Mouse (Mus musculus) MEL-GATA-1-ER (cell line): ENCODE data around the gene Rfx5.
A peak's percentile ranks its signal among the peaks of the same experiment; 100 is the strongest.
"Not testable (repeated sequence)": the region's sequence is repeated elsewhere in the genome, so short reads cannot be mapped to it uniquely, and the experiment has no call there.

ENCODE experiments used
- DNase-seq: peaks from one replicate; pipeline ENCODE4 v3.0.0-alpha.2; 2012; ENCODE audit warnings: low read depth; ENCODE audit errors: extremely low read depth

Gene Rfx5

GRCm38 (mm10) chr3:94953764-94954616 lies at the start of gene Rfx5:
TSS of gene Rfx5 (plus strand) at chr3:94954075.
- DNase-seq, result peak; percentile 100

DNA sequence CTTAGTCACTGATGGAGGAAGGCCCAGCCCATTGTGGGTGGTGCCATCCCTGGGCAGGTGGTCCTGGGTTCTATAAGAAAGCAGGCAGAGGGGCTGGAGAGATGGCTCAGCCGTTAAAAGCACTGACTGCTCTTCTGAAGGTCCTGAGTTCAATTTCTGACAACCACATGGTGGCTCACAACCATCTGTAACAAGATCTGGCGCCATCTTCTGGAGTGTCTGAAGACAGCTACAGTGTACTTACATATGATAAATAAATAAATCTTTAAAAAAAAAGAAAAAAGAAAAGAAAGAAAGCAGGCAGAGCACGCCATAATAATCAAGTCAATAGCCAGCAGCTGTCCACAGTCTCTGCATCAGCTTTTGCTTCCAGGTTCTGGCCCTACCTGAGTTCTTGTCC lies 49.1 kb upstream of the Rfx5 start:
- DNase-seq, result not testable (repeated sequence)

DNA sequence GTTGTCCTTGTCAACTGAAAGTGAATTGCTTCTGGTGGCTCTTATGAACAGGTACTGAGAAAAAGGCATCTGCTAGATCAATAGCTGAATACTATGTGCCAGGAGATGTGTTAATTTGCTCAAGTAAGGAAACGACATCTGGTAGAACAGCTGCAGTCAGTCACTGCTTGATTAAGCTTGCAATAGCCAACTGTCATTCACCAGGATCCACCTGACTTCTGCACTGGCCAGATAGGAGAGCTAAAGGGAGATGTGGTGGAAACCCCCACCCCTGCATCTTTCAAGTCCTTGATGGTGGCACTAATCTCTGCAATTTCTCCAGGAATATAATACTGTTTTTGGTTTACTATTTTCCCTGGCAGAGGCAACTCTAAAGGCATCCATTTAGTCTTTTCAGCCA lies 47.4 kb upstream of the Rfx5 start:
- DNase-seq, result no peak

DNA sequence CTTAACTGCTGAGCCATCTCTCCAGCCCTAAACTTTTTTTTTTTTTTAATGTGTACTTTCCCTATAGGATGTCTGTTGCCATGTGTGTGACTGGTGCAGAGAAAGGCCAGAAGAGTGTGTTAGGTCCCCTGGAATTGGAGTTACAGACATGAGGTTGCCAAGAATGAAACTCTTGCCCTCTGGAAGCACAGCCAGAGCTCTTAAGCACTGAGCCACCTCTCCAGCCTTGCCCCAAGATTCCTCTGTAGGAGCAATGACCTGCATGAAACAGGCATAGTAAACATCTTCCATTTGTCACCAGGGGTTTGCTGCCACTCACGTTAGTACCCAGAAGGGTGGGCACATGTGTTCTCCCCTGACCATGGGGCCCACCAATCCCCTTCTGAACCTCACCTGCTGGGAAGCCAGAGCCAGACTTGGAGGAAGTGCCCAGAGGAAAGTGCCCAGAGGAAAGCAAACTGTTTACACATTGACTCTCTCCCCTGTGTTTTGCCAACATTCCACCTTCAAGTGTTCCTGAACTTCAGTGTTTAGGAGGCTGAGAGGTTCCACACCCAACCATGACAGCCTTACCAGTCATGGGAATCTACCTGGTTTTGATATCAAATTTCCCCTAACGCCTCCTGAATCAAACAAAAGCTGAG lies 42.7 kb upstream of the Rfx5 start:
- DNase-seq, result no peak

DNA sequence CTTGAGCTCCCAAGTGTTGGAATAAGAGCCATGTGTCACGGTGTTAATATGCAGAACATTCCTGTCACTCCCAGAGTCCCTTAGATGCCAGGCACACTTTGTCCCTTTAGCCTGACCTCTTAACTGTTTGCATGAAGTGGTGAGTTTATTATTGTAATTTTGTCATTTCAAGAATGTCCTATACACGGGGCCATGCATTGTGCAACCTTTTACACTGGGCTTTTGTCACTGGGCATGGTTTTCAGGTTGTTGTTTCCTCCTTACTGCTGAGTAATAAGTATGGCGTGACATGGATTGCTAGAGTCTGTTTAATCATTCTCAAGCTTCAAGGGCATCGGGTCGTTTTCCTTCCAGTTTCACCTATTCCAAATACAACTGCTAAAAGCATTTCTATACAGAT lies 40.1 kb upstream of the Rfx5 start:
- no peak for DNase-seq

GRCm38 (mm10) chr3:94915903-94916741 lies 37.8 kb upstream of the Rfx5 start:
- DNase-seq, result no peak

- DNase-seq, result no peak
These were observed 36.0 kb upstream of the Rfx5 start for GRCm38 (mm10) chr3:94917816-94918361.

- DNase-seq, result no peak
These were observed 35.0 kb upstream of the Rfx5 start for GRCm38 (mm10) chr3:94918845-94919244.

- DNase-seq, result no peak
These were observed 32.8 kb upstream of the Rfx5 start for GRCm38 (mm10) chr3:94921104-94921503.

- DNase-seq, result no peak
These were observed 31.5 kb upstream of the Rfx5 start for GRCm38 (mm10) chr3:94922333-94922732.

DNA sequence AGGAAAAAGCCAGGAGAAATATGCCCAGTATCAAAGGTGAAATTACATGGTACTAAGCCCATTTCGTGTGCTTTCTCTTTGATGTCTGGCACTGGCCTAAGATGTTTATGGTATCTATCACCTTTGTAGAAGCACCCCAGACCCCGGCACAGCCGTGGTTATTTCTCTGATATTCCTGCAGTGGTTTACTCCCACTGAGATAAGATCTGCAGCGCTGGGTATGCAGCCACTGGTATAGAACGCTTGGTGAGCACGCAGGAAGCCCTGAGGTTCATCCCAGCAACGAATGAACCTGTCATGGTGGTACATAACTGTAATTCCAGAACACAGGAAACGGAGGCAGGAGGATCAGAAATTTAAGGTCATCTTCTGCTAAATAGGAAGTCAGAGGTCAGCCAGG lies 29.2 kb upstream of the Rfx5 start:
- no peak for DNase-seq

- peak; percentile 96 for DNase-seq
These were observed 27.6 kb upstream of the Rfx5 start for GRCm38 (mm10) chr3:94926301-94926736.

GRCm38 (mm10) chr3:94928979-94929378 lies 24.9 kb upstream of the Rfx5 start:
- not testable (repeated sequence) for DNase-seq

- DNase-seq, result not testable (repeated sequence)
These were observed 23.2 kb upstream of the Rfx5 start for GRCm38 (mm10) chr3:94930386-94931266.

- DNase-seq, result peak; percentile 97
These were observed 22.3 kb upstream of the Rfx5 start for GRCm38 (mm10) chr3:94931427-94932082.

- DNase-seq, result not testable (repeated sequence)
These were observed 21.6 kb upstream of the Rfx5 start for GRCm38 (mm10) chr3:94932279-94932678.

DNA sequence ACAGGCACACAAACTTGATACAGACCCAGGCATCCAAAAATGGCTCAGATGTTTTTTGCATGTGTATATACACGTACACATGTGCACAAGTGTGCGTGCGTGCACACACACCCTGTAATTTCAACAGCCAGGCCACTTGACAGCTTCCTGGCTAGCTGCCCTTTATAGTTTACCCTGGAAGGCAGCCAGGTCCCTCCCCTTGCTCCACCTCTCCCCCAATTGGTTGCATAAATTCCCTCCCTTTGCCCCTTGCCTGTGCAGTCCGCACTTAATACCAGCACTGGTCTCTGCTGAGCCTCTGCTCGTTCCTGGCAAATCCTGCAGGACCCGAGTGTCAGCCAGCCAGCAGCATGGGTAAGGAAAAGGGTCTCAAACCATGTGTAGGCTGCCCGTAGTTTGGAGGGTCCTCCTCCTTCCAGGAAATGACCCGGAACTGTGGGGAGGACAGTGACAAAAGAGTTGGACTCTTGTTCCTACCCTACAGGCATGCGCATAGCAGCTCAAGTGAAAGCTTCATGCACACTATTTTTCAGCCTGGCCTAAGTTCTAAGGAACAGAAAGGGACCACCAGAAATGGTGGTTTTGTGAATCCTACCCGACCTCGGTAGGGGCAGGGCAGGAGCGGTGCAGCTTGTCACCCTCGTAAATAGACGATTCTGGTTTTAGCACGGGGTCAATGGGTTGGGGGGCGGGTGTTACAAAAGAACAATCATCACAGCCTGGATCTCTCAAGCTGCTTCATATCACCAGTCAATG lies 20.9 kb upstream of the Rfx5 start, which contains the start of gene Selenbp1:
Gene Selenbp1 (plus strand): TSS at position 248 of the 756 bp plus-strand sequence.
- peak; percentile 98 for DNase-seq

- not testable (repeated sequence) for DNase-seq
These were observed 20.3 kb upstream of the Rfx5 start for GRCm38 (mm10) chr3:94933604-94934003.

DNA sequence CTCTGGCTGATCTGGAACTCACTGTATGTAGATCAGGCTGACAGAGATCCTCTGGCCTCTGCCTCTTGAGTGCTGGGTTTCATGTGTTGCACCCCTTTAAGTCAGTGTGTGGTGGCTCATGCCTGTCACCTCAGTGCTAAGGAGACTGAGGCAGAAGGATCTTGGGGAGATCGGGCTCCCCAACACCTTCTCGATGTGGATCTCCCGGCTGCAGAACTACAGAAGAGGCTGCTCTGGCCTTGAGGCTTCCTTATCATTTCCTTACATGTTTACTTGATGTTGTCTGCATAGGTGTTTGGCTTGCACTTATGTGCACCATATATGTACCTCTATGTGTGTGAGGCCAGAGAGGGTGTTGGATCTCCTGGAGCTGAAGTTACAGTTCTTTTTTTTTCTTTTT lies 19.3 kb upstream of the Rfx5 start:
- DNase-seq, result not testable (repeated sequence)
